Comparison of ENCODE assay signal across 33 mouse cellular contexts in genomic region chr5:121444870-121445269, GRCm38 (mm10). TPM values are rescaled to one million over a fixed set of nuclear protein-coding genes. Genes with fewer than 3 reads are reported as not detected.
"Had no signal": no experiment of that assay in that cellular context is flagged by ENCODE, and none has a peak within 500 bp of the region (broad histone marks: within the 10 kb centered on the region; RNA-seq: fewer than 3 reads in every experiment).

No protein-coding gene starts in this region.

- H3K4me1 ChIP-seq: embryonic facial prominence, embryonic 10.5 days; embryonic facial prominence, embryonic 12.5 days; embryonic facial prominence, embryonic 13.5 days had no signal

- H3K4me2 ChIP-seq: embryonic facial prominence, embryonic 12.5 days; embryonic facial prominence, embryonic 13.5 days; embryonic facial prominence, embryonic 15.5 days; forebrain, embryonic 12.5 days; forebrain, embryonic 13.5 days; forebrain, embryonic 15.5 days had no signal

- H3K9me3 ChIP-seq: embryonic facial prominence, embryonic 10.5 days; embryonic facial prominence, embryonic 12.5 days; embryonic facial prominence, embryonic 13.5 days; embryonic facial prominence, embryonic 15.5 days; forebrain, embryonic 13.5 days; forebrain, embryonic 15.5 days had no signal

- ATAC-seq: forebrain, embryonic 13.5 days; forebrain, embryonic 14.5 days; forebrain, embryonic 15.5 days; forebrain, embryonic 16.5 days; forebrain, postnatal 0 days had no signal

- H3K9ac ChIP-seq: embryonic facial prominence, embryonic 12.5 days; embryonic facial prominence, embryonic 13.5 days; embryonic facial prominence, embryonic 15.5 days; forebrain, embryonic 12.5 days; forebrain, embryonic 13.5 days; forebrain, embryonic 15.5 days; forebrain, postnatal 0 days had no signal

- H3K27ac ChIP-seq: embryonic facial prominence, embryonic 10.5 days; embryonic facial prominence, embryonic 12.5 days; embryonic facial prominence, embryonic 13.5 days; embryonic facial prominence, embryonic 15.5 days; forebrain, embryonic 12.5 days; forebrain, embryonic 13.5 days; forebrain, embryonic 15.5 days; heart, adult 2 months had no signal

- H3K27me3 ChIP-seq: embryonic facial prominence, embryonic 12.5 days; embryonic facial prominence, embryonic 13.5 days; embryonic facial prominence, embryonic 15.5 days; forebrain, embryonic 12.5 days; forebrain, embryonic 13.5 days; forebrain, embryonic 15.5 days had no signal

- DNase-seq: cerebellum, adult 2 months; cerebellum, adult 8-10 months; cerebellum, adult 9-10 months; cerebellum, adult 9-11 months; cerebellum, postnatal 10 days; cerebellum, postnatal 14 days; cerebellum, postnatal 25 days; cerebellum, postnatal 36 days; embryo, embryonic 11 days; forebrain, postnatal 0 days; gastrocnemius, postnatal 10 days; gastrocnemius, postnatal 14 days; gastrocnemius, postnatal 25 days; gastrocnemius, postnatal 36 days; heart, adult 11 months; heart, adult 18-20 months; heart, adult 2 months had no signal

- H3K4me3 ChIP-seq: embryonic facial prominence, embryonic 10.5 days; embryonic facial prominence, embryonic 12.5 days; embryonic facial prominence, embryonic 13.5 days; embryonic facial prominence, embryonic 15.5 days; erythroblast, embryonic 14.5 days; forebrain, embryonic 12.5 days; forebrain, embryonic 13.5 days; forebrain, embryonic 15.5 days; heart, adult 2 months had no signal

RNA-seq across cellular contexts. Expression of gene Adam1b, which starts 58.4 kb away (rescaled TPM):
- total RNA-seq: forebrain, postnatal 0 days; gastrocnemius, adult 18-20 months; gastrocnemius, adult 8-10 months; gastrocnemius, postnatal 10 days; gastrocnemius, postnatal 14 days; gastrocnemius, postnatal 25 days; gastrocnemius, postnatal 36 days; heart, adult 18-20 months; heart, adult 2 months; heart, adult 8-10 months had no signal
- polyA plus RNA-seq: cerebellum, adult 2 months; cortical plate, adult 2 months; embryonic facial prominence, embryonic 10.5 days; embryonic facial prominence, embryonic 11.5 days; embryonic facial prominence, embryonic 12.5 days; embryonic facial prominence, embryonic 13.5 days; embryonic facial prominence, embryonic 14.5 days; embryonic facial prominence, embryonic 15.5 days; erythroblast, embryonic 14.5 days; forebrain, embryonic 13.5 days; forebrain, embryonic 14.5 days; forebrain, embryonic 15.5 days; forebrain, postnatal 0 days had no signal
